ENCODE assay signal across 18 mouse cellular contexts in genomic region chr7:26088578-26088977, GRCm38 (mm10). TPM values are rescaled to one million over a fixed set of nuclear protein-coding genes. Genes with fewer than 3 reads are reported as not detected.
"Had no signal": no experiment of that assay in that cellular context is flagged by ENCODE, and none has a peak within 500 bp of the region (broad histone marks: within the 10 kb centered on the region; RNA-seq: fewer than 3 reads in every experiment).

No protein-coding gene starts in this region.

RNA-seq across cellular contexts. Expression of gene Cyp2b13, which starts 27.3 kb away (rescaled TPM):
- total RNA-seq: layer of hippocampus, adult 18-20 months; layer of hippocampus, postnatal 25 days; left cerebral cortex, adult 18-20 months; left cerebral cortex, postnatal 25 days; megakaryocyte, adult 5-6 weeks had no signal
- polyA plus RNA-seq: intestine, embryonic 15.5 days; kidney, embryonic 16.5 days; limb, embryonic 10.5 days; limb, embryonic 13.5 days; liver, embryonic 13.5 days; lung, embryonic 16.5 days; macrophage; midbrain, embryonic 12.5 days; midbrain, embryonic 15.5 days; neural tube, embryonic 12.5 days; neural tube, embryonic 15.5 days; stomach, embryonic 15.5 days; testis, adult 2 months had no signal
